Mouse (Mus musculus): Measurements from ENCODE around the gene Gpatch2l.

Gene Gpatch2l

DNA sequence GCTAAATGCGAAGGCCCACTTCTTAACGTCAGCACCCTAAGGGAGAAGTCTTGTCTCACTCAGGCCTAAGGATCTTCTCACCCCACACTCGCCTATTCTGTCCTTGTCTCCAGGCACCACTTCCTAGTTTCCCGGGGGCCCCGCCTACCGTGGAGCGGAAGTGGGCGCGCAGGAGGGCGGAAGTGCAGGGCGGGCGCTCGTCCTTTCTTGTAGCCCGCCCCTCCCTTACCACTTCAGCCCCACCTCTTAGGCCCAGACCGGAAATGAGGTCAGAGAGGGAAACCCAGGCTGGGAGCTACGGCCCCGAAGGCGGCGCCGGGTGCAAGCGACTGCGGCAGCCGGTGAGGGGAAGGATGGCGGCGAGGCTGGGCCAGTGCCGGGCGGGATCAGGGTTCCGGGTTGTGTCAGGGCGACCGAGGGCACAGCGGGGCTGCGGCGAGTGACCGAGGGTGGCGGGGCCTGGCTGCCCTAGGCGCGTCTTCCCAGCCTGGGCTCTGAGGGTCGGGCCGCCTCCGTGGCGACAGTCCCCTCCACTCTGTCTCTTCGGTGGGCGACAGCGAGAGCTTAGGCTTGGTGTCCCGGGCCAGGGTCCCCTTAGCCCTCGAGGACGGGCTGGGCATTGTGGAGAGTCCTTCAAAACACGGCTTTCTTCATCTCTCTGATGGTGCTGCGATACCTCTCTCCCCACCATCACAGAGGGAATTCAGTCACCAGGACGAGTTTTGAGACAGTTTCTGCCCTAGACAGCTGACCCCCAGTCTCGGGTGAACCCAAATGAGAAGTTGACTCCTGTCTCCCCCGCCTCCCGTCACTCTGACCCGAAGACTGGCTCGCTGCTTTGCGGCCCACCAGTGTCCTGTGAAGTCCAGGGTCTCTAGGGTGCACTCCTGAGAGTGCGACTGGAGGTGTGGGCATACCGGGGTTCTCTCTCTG lies at the start of gene Gpatch2l:
TSS of gene Gpatch2l (plus strand) at position 255 of the 933 bp plus-strand sequence.
- peak; percentile 95 for DNase-seq (ENCODE audit: low read depth, low spot score)

DNA sequence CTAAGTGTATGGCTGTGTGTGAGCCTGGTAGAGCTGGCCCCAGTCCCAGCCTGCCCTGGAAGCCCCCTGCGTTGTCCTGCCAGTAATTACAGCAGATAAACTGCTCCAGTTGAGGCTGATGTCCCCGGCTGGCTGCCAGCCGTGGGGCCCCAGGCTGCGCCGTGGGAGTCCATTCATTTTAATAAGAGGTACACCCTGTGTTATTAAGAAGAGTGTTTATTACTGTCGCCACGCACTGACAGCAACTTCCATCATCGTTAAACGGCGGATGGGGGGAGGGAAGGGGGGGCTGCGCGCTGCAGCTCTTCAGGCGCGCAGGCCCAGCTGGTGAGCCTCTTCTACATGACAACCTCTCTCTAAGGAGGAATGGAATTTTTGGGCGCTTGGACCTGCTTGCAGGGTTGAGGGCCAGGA lies 49.6 kb upstream of the Gpatch2l start:
- DNase-seq (ENCODE audit: low read depth, low spot score): no peak

DNA sequence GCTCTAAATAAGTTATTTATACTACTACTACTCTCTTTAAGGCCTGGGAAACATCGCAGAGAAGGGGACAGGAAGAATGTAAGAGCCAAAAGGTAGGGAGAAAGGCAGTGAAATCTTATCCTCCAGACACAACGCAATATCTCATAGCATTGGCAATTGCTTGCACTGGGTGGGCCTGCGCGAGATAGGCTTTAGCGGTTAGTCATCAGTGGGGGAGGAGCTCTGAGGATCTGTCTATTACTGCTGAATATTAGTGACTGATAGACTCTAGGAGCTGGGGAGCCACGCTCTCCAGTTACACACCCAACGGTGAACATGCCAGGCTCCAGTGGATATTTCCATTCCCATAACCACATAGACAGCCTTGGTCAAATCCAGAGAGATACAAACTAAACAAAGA lies 44.7 kb upstream of the Gpatch2l start:
- no peak for DNase-seq (ENCODE audit: low read depth, low spot score)

DNA sequence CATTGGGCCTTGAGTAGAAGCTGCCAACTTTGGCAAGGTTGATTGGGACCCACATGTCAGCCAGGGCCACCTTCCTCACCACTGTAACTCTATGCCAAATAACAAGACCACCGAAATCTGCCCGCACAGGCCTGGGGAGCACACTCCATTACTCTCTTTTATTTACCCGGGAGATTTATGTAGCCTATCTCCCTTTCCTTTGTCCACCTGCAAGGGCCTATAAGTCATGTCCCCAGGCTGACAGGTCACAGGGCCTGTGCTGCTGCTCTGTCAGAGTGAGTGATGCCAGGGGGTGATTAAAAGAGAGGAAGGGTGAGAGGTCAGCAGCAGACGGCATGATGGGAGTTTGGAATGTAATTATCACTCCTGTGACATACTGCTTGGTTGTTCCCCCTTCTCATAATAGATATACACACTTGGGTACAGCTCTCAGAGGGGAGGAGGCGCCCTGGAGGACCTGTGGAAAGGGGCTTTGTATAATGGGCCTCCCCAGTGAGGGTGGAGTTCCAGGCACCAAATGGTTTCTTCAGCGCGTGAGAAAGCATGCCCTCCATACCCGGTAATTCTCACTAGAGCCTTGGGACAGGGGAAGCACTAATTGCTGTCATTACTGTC lies 38.1 kb upstream of the Gpatch2l start:
- DNase-seq (ENCODE audit: low read depth, low spot score): no peak

DNA sequence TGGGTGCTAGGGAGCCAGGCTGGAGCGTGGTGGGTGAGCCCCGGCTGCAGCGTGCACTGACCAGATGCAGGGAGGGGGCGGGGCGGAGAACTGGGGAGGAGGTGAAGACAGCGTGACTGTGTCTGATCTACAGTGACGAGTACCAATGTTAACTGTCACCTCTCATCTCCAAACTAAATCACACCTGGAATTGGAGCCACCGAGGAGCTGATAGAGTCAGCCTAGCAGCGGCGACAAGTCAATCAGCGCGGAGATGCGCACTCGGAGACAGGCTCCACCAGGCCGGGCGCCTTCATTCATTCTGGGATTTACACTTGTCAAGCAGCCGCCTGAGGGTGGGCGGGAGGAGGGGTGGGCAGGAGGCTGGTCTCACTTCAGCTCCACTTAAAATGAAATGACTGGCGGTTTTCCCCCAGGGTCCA lies 30.5 kb upstream of the Gpatch2l start:
- no peak for DNase-seq (ENCODE audit: low read depth, low spot score)

DNA sequence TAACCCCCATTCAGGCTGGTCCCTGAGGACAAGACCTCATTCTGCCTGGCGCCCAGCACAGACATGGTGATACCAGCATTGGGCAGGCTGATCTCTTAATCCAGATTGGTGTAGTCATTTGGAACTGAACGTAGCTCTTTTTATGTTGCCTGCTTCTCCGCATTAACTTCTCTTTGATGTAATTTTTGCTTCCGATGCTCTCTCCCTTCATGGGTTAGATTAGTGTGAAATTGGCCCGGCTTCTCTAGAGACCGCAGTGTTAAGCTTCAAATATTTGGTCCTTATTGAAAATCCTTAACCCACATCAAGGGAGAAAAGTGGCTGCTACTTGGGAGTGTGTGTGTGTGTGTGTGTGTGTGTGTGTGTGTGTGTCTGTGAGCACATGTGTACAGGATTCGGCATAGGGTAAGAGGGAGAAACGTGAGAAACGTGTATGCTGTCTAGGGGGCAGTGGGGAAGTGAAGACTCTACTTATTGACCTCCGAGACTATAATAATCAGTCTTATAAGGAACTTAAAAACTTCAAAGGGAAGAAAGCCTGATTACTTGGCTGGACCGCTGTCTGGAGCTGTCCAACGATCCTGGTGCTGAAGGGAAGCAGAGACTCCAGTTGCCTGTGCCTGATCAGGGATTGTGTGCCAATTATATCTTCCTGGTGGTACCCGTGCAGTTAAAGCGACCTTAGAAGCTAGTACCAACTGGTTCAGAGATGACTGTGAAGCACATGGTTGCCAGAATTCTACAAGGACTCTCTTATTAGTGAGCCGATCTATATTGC lies 28.8 kb upstream of the Gpatch2l start:
- DNase-seq (ENCODE audit: low read depth, low spot score): no peak

DNA sequence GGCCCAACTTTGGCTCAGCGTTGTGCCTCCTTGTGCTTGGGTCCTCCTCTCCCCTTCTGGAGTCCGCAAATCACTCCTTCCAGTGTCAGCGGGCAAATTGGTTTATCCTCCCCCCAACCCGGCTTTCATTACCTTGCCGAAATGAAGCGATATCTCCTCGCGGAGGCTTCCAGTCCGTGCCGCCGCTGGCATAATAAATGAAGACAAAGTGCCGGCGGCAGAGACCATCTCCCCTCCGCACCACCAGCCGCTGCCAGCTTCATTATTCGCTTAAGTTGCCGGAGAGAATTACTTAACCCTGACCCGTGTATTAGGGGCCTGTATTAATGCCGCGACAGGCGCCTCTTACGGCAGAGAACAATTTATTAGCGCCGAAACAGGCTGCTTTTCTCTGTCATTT lies 27.5 kb upstream of the Gpatch2l start:
- no peak for DNase-seq (ENCODE audit: low read depth, low spot score)

DNA sequence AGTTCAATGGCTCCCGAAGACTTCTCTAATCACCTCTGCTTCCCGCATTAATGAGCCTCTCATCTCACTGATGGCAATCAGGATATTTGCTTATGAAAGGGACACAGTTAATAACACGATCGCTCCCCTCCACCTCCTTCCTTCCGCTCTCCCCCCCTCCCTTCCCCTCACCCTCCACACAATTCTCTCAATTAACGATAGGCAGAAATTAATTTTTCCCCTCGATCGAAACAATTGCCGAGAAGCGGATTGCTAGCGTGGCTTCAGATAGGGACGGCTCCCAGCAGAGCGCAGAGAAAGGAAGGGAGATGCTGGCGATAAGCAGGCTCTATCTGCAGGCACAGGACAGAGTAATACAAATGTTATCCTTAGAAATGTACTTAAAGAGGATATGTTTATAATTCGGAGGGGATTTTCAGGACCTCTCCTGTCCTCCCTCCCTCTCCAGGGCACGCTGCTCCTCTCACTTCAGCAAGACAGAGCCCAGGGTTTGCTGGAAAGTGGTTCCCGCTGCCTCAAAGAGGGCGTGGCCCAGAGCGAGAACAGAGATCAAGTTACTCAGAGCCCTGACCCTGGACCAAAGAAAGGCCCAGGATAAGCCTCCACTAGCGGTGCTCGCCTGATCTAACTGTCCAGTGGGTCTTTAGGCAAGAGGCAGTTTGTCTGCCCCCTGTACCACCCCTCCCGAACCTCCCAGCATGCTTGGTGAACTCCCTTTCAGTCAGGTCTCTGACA lies 24.8 kb upstream of the Gpatch2l start:
- DNase-seq (ENCODE audit: low read depth, low spot score): no peak

DNA sequence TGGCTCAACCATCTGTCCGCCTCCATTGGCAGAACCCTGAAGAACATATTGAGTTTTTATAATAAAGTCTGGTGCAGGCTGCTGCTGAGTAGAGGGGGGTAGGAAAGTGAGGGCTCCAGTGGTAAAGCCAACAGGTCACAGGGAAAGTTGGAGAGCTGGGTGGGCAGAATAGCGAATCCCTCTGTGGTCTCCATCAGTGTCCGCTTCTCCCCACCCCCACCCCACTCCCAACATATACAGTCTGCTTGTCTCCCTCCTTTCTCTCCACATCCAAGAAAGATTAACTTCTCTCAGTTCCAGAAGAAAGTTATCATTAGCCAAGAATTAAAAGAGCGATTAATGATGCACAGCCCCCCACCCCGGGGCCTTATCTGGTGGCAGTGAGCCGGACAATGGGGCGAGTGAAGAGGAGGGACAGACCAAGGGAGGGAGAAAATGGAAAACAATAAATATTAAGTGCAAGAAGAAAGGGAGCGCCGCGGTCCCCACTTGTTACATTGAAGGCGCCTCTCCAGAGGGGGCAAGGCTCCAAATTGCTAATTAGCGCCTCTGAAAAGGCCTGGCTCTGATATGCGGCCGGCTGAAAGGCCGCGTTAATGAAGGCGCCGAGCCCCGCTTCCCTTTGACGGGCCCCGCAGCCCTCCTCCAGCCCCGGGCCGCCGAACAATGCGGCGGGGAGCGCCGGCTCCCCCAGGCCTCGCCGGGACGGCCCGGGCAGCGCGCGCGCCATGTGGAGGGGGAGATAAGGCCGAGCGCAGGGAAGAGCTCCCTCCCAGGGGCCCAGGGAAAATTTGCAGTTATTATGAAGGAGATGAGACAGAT lies 21.2 kb upstream of the Gpatch2l start:
- DNase-seq (ENCODE audit: low read depth, low spot score): no peak

DNA sequence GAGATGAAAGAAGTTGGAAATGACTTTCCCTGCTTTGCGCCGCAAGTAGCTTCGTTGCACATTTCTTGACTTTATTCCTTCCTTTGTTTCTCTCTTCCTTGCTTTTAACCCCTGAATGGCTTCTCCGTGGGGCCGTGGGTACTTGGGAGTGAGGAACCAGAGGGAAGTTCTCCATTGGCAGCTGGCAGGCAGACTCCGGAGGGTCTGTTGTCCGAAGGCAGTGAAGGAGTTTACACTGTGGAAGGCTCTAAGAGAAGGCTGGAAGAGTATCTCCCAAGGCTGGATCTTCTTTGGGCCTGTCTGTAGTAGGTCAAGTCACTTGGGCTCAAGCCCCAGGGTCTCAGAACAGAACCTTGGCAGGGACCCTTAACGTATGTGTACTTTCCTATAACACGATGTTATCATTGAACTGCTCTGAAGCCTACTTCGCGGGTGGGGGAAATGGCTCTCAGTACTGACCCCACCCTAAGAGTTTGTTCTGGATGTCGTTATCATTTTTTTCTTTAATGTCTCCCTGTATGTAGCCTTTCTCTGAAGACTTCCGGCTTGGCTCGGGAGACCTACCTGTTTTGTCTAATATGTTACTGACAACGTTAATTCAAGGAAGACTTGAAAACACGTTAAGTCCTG lies 20.5 kb upstream of the Gpatch2l start:
- DNase-seq (ENCODE audit: low read depth, low spot score): no peak

DNA sequence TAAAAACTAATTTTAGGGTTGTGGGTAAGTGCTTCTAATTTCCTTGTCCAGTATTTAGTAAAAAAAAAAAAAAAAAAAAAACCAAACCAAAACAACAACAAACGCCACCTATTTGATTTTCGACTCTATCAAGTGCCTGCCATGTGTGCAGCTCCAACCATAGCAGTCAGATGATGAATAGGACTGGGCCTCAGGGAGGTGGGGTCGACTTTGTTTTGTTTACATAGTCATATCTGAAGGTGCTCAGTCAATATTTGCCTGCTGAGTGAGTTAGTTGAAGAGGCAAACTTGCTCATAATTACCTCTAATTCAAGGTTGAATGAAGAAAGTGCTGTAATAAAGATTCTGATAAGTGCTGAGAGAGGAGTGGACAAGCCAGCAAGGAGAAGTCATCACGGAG lies 7.4 kb upstream of the Gpatch2l start:
- no peak for DNase-seq (ENCODE audit: low read depth, low spot score)

DNA sequence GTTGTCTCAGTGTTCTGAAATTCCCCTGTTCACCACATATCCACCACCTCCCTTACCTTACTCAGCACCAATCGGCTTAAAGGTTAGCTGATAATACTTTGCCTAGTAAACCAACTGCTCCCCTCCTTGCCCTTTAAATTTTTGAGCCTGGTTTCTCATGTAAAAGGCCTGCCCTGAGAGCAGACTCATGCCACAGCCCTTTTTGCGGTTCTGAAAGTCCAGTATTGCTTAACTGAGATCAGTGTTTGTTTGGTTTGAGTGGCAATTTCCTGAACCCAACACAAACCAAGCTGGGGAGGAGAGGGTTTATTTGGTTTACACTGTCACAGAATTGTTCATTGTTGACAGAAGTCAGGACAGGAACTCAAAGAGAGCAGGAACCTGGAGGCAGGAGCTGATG lies 2.9 kb upstream of the Gpatch2l start:
- DNase-seq (ENCODE audit: low read depth, low spot score): no peak

DNA sequence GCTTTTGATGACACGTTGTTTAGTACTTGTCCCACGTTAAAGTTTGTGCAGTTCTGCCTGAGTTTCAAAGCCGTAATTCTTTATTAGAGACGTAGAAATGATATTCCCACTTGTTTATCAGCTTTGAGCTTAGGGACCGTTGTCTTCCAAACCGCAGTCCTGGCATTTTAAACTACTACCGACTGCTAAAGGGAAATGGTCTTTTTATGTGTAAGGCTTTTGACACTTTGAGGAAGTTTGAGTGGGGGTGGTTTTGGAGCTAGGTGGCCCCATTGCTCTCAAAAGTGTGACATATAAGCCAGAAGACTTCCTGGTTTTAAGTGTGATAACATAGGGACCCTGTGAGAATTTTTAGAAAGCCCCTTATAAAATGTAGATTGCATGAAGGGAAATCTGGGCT lies 905 bp downstream of the Gpatch2l start:
- DNase-seq (ENCODE audit: low read depth, low spot score): no peak

DNA sequence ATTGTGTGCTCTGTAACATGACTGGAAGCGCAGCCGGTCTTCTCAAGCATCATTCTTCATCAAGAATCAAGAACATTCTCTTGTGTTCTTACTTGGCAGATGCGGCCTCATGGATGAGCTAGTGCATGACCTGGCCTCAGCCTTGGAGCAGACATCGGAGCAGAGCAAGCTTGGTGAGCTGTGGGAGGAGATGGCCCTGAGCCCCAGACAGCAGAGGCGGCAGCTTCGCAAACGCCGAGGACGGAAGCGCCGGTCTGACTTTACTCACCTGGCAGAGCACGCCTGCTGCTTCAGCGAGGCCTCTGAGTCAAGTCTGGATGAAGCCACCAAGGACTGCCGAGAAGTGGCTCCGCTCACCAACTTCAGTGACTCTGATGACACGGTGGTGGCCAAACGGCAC lies 2.3 kb downstream of the Gpatch2l start:
- no peak for DNase-seq (ENCODE audit: low read depth, low spot score)

DNA sequence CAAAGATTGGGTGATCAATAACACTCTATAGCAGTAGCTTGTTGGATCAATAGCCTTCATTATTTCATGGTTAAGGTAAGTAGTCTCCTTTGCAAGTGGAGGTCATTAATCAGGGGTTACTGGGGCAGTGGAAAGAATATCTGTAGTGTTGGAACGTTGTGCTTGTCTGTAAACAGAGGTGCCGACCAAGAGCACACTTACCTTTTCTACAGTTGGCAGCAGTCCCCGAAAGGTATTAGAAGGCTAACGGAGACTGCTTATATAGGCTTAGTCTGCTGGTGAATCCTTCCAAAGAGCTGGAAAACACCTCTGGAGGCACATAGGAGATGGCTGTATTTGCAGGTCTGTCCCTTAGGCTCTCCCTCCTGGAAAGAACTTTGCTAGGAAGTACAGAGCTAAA lies 8.5 kb downstream of the Gpatch2l start:
- no peak for DNase-seq (ENCODE audit: low read depth, low spot score)

DNA sequence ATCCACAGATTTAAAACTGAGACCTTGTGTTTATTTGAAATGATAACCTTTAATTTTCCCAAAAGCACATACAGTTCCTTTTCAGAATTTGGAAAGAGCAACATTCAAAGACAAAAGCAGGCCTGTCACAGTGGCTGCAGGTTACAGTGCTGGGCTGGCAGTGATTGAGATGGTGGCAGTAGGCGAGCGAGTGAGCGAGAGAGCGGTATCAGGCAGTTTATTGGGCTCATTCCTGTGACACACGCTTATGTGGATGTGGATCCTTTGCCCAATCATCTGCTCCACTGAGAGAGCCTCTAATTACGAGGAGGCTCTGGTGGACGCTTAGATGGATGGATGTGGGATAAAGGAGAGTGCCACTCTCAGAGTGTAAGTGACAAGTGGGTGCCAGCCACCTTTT lies 13.3 kb downstream of the Gpatch2l start:
- no peak for DNase-seq (ENCODE audit: low read depth, low spot score)

DNA sequence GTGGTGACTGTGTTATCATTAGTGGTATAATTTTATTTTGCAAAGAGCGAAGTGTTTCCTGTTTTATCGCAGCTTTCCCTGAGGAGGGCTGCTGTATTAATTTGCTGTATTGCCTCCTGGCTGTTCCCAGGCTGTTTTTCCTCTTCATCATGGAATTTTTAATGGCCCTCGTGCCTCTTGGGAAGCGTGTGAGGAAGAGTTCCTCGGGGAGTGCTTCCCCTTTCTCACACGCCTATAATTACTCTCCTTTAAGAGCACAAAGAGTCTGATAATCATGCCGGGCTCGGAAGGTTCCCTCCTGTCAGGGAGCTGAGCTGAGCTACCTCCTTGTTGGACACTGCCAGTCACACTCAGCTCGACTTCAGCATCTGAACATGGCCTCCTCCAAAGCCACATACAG lies 30.0 kb downstream of the Gpatch2l start:
- DNase-seq (ENCODE audit: low read depth, low spot score): no peak

DNA sequence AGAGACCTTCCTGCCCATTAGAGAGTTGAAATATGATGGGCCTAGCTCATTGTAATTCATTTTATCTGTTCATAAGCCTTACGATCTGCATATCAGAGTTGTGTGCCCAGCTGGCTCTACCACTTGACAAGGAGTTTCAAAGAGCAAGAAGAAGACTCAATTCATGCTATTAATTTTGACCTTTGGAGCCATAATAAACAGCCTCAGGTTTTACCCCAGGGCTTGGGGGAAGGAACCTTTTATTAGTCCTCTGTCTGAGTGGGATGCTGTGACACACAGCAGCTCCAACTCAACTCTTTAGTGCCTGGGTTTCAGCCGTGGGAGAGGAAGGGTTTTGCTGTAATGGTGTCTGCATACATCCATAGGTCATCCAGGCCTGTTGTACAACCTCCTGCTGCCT lies 32.6 kb downstream of the Gpatch2l start:
- DNase-seq (ENCODE audit: low read depth, low spot score): no peak

DNA sequence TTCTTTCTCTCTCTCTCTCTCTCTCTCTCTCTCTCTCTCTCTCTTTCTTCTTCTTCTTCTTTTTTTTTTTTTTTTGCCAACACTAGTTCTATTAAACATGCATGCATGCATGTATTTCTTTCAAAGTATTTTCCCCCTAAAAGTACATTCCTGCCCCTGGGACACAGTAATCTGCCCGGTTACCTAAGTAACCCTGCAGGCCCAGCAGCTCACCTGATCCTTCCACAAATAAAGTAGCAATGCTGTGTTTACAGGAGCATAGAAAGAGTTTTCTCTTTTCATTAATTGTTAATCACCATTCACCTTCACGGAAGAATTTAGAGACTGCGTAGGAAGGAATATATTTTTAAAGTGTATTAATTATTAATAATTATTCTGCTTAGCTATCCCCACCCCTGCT lies 34.1 kb downstream of the Gpatch2l start:
- no peak for DNase-seq (ENCODE audit: low read depth, low spot score)

DNA sequence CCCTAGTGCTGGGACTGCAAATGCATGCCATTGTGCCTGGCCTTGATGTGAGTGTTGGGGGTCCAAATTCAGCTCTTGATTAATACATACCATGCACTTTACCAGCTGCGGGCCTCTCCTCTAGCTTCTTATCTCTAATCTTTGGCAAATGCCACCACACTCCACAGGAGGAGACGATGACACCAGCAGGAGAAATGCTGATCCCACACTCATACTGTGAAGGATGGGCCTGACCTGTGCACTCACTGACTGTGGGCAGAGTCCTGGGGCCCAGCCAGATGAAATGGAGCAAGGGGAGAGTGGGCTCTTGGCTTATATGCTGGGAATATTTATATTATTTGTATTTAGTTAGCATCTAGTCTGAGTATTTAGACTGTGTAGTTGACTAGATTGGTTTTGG lies 34.8 kb downstream of the Gpatch2l start:
- DNase-seq (ENCODE audit: low read depth, low spot score): no peak
